Mouse (Mus musculus) liver, embryonic 11.5 days (tissue): ENCODE results near the gene Trir. TPM values are rescaled to one million over a fixed set of nuclear protein-coding genes. Genes with fewer than 3 reads are reported as not detected.
A peak's percentile ranks its signal among the peaks of the same experiment; 100 is the strongest.

Experiments
- ATAC-seq: fragments of 200-750 bp; cut with Nextera tagmentation; replicated peaks from 2 replicates; pipeline ENCODE4 v1.8.0; 2017; ENCODE audit warnings: moderate number of reproducible peaks, mild to moderate bottlenecking, moderate TSS enrichment, moderate library complexity; ENCODE audit not compliant: low FRiP score
- DNase-seq: peaks from one replicate; pipeline ENCODE4 v3.0.0-alpha.2; 2017; ENCODE audit warnings: low spot score
- H3K27ac ChIP-seq: fragments of 300-500 bp; sonication (generic); 2 replicates; pipeline ENCODE4 v1.5.1; 2014; ENCODE audit warnings: mild to moderate bottlenecking, low read depth, low read length, control low read depth
- H3K27me3 ChIP-seq: fragments of 300-500 bp; sonication (generic); replicated peaks from 2 replicates; pipeline ENCODE4 v1.6.1; 2014; ENCODE audit warnings: low read length, mixed read lengths; ENCODE audit not compliant: control insufficient read depth, insufficient read depth
- H3K36me3 ChIP-seq: fragments of 300-500 bp; sonication (generic); 2 replicates; pipeline ENCODE4 v1.6.1; 2014; ENCODE audit warnings: mild to moderate bottlenecking, low read length, moderate library complexity, mixed read lengths; ENCODE audit not compliant: control insufficient read depth, insufficient read depth
- H3K4me1 ChIP-seq: fragments of 300-500 bp; sonication (generic); replicated peaks from 2 replicates; pipeline ENCODE4 v1.6.1; 2014; ENCODE audit warnings: low read length, mixed read lengths; ENCODE audit not compliant: control insufficient read depth, insufficient read depth
- H3K4me2 ChIP-seq: fragments of 300-500 bp; sonication (generic); 2 replicates; pipeline ENCODE4 v1.6.1; 2014; ENCODE audit warnings: mild to moderate bottlenecking, control low read depth, moderate library complexity
- H3K4me3 ChIP-seq: fragments of 300-500 bp; sonication (generic); 2 replicates; pipeline ENCODE4 v1.5.1; 2014; ENCODE audit warnings: low read depth, low read length, control low read depth
- H3K9ac ChIP-seq: fragments of 300-500 bp; sonication (generic); 2 replicates; pipeline ENCODE4 v1.6.1; 2014; ENCODE audit warnings: low read depth, low read length, control low read depth
- H3K9me3 ChIP-seq: fragments of 300-500 bp; sonication (generic); 2 replicates; pipeline ENCODE4 v1.6.1; 2016; ENCODE audit warnings: low read length, inconsistent platforms, mixed read lengths; ENCODE audit not compliant: control insufficient read depth
- WGBS: fragments of 180-500 bp; shearing (Covaris S2); extraction: QIAGEN DNeasy Blood & Tissue Kit; methylation state at CpG from one replicate; pipeline ENCODE4 v1.1.7; 2014; 5-methylcytosine and 5-hydroxymethylcytosine counted together
- polyA plus RNA-seq: library from polyadenylated mRNA; unstranded; fragments of >200 nt; fragmentation: Nextera tagmentation; extraction: Ambion mirVana; gene quantifications from 2 replicates; pipeline ENCODE4 v1.2.1, GENCODE M21; 2014

Trir gene
- polyA plus RNA-seq, 1 experiment from 2014 or later, result 138 TPM

DNA sequence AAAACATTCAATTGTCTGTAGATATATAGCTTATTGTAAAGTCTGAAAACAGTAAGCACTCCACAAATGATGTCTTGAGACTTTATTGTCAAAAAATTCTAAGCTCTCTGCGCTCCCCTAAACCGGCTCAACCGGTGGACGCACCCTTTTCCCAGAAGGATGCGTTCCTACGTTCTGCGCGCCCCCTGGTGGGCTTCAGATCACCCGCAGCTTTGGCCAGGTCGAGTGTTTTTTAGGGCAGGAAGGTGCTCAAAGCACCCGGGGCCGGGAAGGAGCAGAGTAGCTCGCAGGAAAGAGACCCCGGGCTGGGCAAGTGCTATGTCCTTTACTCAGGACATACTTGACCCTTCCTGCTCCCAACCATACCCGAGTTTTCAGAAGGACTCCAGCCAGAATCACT is 36.8 kb upstream of the Trir start:
- 0 out of 2 replicates have a peak, but pooled peaks cover 3% of the 10 kb centered on the region for H3K27me3 ChIP-seq

GRCm38 (mm10) chr8:84990349-84990748 is 36.3 kb upstream of the Trir start, which contains the start of gene Hook2:
TSS of gene Hook2 (plus strand) at chr8:84990603.
- Histone ChIP-seq H3K4me2 (peak within 1 kb of the TSS; percentile 93), H3K36me3 (no peaks in the 10 kb centered on the region), H3K9me3 (no peaks in the 10 kb centered on the region), H3K27me3 (0 out of 2 replicates have a peak, but pooled peaks cover 3% of the 10 kb centered on the region), H3K4me1 (peaks cover 26% of the 10 kb centered on the region), H3K27ac (peak within 1 kb of the TSS; percentile 71), H3K4me3 (peak within 1 kb of the TSS; percentile 67), H3K9ac (peak within 1 kb of the TSS; percentile 68)
- ATAC-seq (peak; percentile 86), DNase-seq (peak; percentile 96)
- under 1% methylated on average over 28 of the region's 28 CpGs for WGBS

More for the DNA sequence above, 36.8 kb upstream of the Trir start:
- Histone ChIP-seq H3K4me1 (peaks cover 31% of the 10 kb centered on the region), H3K27ac (peak overlapping the region; percentile 71; the same call in 1 of the 2 replicates), H3K9me3 (no peaks in the 10 kb centered on the region), H3K36me3 (no peaks in the 10 kb centered on the region), H3K4me2 (peak overlapping the region; percentile 93), H3K9ac (peak overlapping the region; percentile 68), H3K4me3 (peak overlapping the region; percentile 67)
- ATAC-seq (peak; percentile 68), DNase-seq (peak; percentile 90)
- under 1% methylated on average over 15 of the region's 15 CpGs for WGBS

DNA sequence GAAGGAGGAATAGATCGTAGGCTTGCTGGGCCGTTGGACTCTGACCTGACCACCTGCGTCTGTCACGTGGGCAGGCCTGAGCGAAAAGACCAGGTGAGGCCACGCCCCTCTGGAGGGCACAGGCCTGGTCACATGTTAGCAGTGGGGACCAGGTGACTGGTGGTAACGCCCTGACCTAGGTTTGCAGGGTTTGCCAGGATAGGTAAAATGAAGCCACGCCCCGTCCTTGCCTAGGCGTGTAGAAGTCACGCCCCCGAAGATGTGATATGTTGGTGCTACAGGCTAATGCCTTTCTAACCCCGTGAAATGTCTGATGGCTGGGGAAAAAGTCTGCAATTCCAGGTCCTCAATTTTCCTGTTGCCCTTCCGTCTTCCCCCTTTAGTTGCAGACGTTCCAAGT is 35.8 kb upstream of the Trir start:
- H3K9ac ChIP-seq, result peak overlapping the region; percentile 68
- H3K4me1 ChIP-seq, result peaks cover 23% of the 10 kb centered on the region
- ATAC-seq (peak; percentile 57), DNase-seq (no peak)
- H3K36me3 ChIP-seq, result no peaks in the 10 kb centered on the region
- H3K27me3 ChIP-seq, result 0 out of 2 replicates have a peak, but pooled peaks cover 3% of the 10 kb centered on the region
- 2% methylated on average over 15 of the region's 15 CpGs for WGBS
- H3K4me2 ChIP-seq, result peak overlapping the region; percentile 93
- H3K9me3 ChIP-seq, result no peaks in the 10 kb centered on the region
- peak overlapping the region; percentile 67 for H3K4me3 ChIP-seq
- peak overlapping the region; percentile 71 for H3K27ac ChIP-seq

DNA sequence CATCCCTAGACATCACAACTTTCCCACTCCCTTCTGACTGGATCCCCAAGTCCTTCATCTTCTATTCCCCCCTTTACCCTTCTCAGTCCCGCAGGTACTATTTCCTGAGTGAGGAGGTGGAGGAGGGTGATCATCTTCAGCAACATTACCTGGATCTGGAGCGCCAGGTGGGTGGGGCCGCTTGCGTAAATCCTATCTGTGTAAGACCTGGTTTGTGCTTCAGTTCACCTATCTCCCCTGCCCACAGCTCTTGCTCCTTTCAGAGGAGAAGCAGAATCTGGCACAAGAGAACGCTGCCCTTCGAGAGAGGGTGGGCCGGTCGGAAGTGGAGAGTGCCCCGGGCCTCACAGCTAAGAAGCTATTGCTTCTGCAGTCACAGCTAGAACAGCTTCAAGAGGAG is 32.2 kb upstream of the Trir start:
- H3K27me3 ChIP-seq, result 0 out of 2 replicates have a peak, but pooled peaks cover 3% of the 10 kb centered on the region
- no peak overlapping the region for H3K4me2 ChIP-seq

GRCm38 (mm10) chr8:84995680-84996079 is 30.9 kb upstream of the Trir start:
- no peak for DNase-seq
- no peak overlapping the region for H3K4me2 ChIP-seq

More for the DNA sequence above, 32.2 kb upstream of the Trir start:
- 87% methylated on average over 9 of the region's 9 CpGs for whole genome bisulfite sequencing
- no peak overlapping the region for H3K27ac ChIP-seq
- ATAC-seq (no peak), DNase-seq (no peak)
- no peak overlapping the region for H3K9ac ChIP-seq
- H3K36me3 ChIP-seq, result no peaks in the 10 kb centered on the region
- H3K9me3 ChIP-seq, result no peaks in the 10 kb centered on the region
- H3K4me1 ChIP-seq, result peaks cover 9% of the 10 kb centered on the region
- H3K4me3 ChIP-seq, result no peak overlapping the region

GRCm38 (mm10) chr8:84996978-84997377 is 29.6 kb upstream of the Trir start:
- no peaks in the 10 kb centered on the region for H3K36me3 ChIP-seq
- WGBS, result 87% methylated on average over 5 of the region's 5 CpGs
- H3K27ac ChIP-seq, result no peak overlapping the region
- H3K4me2 ChIP-seq, result no peak overlapping the region
- no peak for DNase-seq
- no peak for ATAC-seq
- no peak overlapping the region for H3K4me3 ChIP-seq
- H3K27me3 ChIP-seq, result 0 out of 2 replicates have a peak, but pooled peaks cover 3% of the 10 kb centered on the region
- H3K9ac ChIP-seq, result no peak overlapping the region
- H3K9me3 ChIP-seq, result no peaks in the 10 kb centered on the region
- peaks cover 3% of the 10 kb centered on the region; the same call in 1 of the 2 replicates for H3K4me1 ChIP-seq

More at GRCm38 (mm10) chr8:84995680-84996079, 30.9 kb upstream of the Trir start:
- Histone ChIP-seq H3K27me3 (0 out of 2 replicates have a peak, but pooled peaks cover 3% of the 10 kb centered on the region), H3K27ac (no peak overlapping the region), H3K9ac (no peak overlapping the region), H3K9me3 (no peaks in the 10 kb centered on the region), H3K4me1 (peaks cover 5% of the 10 kb centered on the region; the same call in 1 of the 2 replicates), H3K4me3 (no peak overlapping the region), H3K36me3 (no peaks in the 10 kb centered on the region)
- 40% methylated on average over 25 of the region's 25 CpGs for WGBS
- no peak for ATAC-seq

DNA sequence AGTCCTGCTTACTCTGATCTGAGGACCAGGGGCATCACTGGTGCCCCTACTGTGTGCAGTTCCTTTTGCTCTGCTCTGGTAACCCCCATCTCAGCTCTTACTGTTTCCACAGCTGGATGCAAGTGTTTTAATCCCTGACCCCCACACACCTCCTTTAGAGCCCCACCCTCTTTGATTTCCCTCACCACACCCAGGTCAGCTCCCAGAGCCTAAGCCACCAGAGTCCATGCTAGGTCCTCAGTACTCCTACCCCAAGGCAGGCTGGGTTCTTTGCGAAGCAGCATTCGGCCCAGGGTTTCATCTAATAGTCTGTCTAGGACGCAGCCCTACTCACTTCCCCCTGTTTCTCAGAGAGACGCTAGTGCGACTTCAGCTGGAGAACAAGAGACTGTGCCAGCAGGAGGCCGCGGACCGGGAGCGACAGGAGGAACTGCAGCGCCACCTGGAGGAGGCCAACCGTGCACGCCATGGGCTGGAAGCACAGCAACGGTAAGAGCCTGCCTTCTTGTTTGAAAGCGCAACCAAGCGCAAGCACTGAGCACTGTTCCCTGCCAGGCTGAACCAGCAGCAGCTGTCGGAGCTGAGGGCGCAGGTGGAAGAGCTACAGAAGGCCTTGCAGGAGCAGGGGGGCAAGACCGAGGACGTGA is 28.9 kb upstream of the Trir start:
- peak overlapping the region; percentile 18 for H3K4me2 ChIP-seq
- peak; percentile 86 for DNase-seq
- ATAC-seq, result peak; percentile 78
- no peak overlapping the region for H3K4me3 ChIP-seq
- H3K27ac ChIP-seq, result no peak overlapping the region
- no peaks in the 10 kb centered on the region for H3K36me3 ChIP-seq
- no peaks in the 10 kb centered on the region for H3K9me3 ChIP-seq
- peaks cover 3% of the 10 kb centered on the region; the same call in 1 of the 2 replicates for H3K4me1 ChIP-seq
- H3K27me3 ChIP-seq, result 0 out of 2 replicates have a peak, but pooled peaks cover 3% of the 10 kb centered on the region
- no peak overlapping the region for H3K9ac ChIP-seq
- WGBS, result 8% methylated on average over 19 of the region's 19 CpGs

- Histone ChIP-seq H3K4me3 (no peak overlapping the region), H3K36me3 (no peaks in the 10 kb centered on the region), H3K9me3 (no peaks in the 10 kb centered on the region), H3K27ac (no peak overlapping the region), H3K4me1 (no peaks in the 10 kb centered on the region; the same call in 1 of the 2 replicates), H3K9ac (no peak overlapping the region), H3K4me2 (peak overlapping the region; percentile 26; the same call in 1 of the 2 replicates), H3K27me3 (peaks cover 44% of the 10 kb centered on the region)
- DNase-seq, result no peak
- ATAC-seq, result no peak
- WGBS, result 19% methylated on average over 25 of the region's 25 CpGs
Measured at GRCm38 (mm10) chr8:85007686-85008085, 18.9 kb upstream of the Trir start.
